Mouse (Mus musculus): ENCODE measurements at regions not wholly inside any gene's neighbourhood (a gene's known extent, or its start where the extent isn't known, plus 50 kb on each side); places are given as distances from the start of the nearest gene placed in this dataset.

GRCm38 (mm10) chr10:21829062-21829731, 52.8 kb upstream of the Sgk1 start:
- ATAC-seq (ENCODE audit: low TSS enrichment), result no peak

GRCm38 (mm10) chr10:21831002-21831696, 50.8 kb upstream of the Sgk1 start:
- ATAC-seq (ENCODE audit: low TSS enrichment), result no peak

Data from frontal cortex, adult (tissue).